Mouse (Mus musculus): ENCODE results near the gene Elmod2. TPM values are rescaled to one million over a fixed set of nuclear protein-coding genes. Genes with fewer than 3 reads are reported as not detected.
A peak's percentile ranks its signal among the peaks of the same experiment; 100 is the strongest.
"Not testable (repeated sequence)": the region's sequence is repeated elsewhere in the genome, so short reads cannot be mapped to it uniquely, and the experiment has no call there.

Gene Elmod2
- total and polyA plus RNA-seq, 2 experiments from 2014 or later: 12.9 to 22.8 TPM

- Histone ChIP-seq H3K27ac (ENCODE audit: low read depth, low read length) (no peak overlapping the region), H3K9ac (replicated peaks; ENCODE audit: low read length, poor library complexity, severe bottlenecking) (no peak overlapping the region), H3K27me3 (ENCODE audit: insufficient read depth, low read length) (no peaks in the 10 kb centered on the region), H3K4me1 (ENCODE audit: insufficient read depth, low read length) (no peaks in the 10 kb centered on the region), H3K4me2 (ENCODE audit: low read depth, low read length, poor library complexity, severe bottlenecking) (no peak overlapping the region), H3K36me3 (ENCODE audit: insufficient read depth, low read length) (peaks cover 30% of the 10 kb centered on the region), H3K4me3 (ENCODE audit: low read depth, low read length) (no peak overlapping the region), H3K9me3 (ENCODE audit: low read length) (no peaks in the 10 kb centered on the region)
- WGBS: 90% methylated on average over 2 of the region's 2 CpGs
- TF ChIP-seq CTCF (IDR thresholded peaks at IDR 0.05): peak; percentile 46; the same call in 1 of the 2 replicates
- ATAC-seq (ENCODE audit: low FRiP score) (no peak), DNase-seq (ENCODE audit: low spot score) (no peak)
Measured at GRCm38 (mm10) chr8:83323056-83323455, 9.2 kb downstream of the Elmod2 start.

GRCm38 (mm10) chr8:83322374-83322773 is 9.9 kb downstream of the Elmod2 start:
- Histone ChIP-seq H3K4me3 (ENCODE audit: low read depth, low read length) (no peak overlapping the region), H3K4me1 (ENCODE audit: insufficient read depth, low read length) (no peaks in the 10 kb centered on the region), H3K27ac (ENCODE audit: low read depth, low read length) (no peak overlapping the region), H3K9ac (replicated peaks; ENCODE audit: low read length, poor library complexity, severe bottlenecking) (no peak overlapping the region), H3K4me2 (ENCODE audit: low read depth, low read length, poor library complexity, severe bottlenecking) (no peak overlapping the region), H3K36me3 (ENCODE audit: insufficient read depth, low read length) (peaks cover 30% of the 10 kb centered on the region), H3K27me3 (ENCODE audit: insufficient read depth, low read length) (no peaks in the 10 kb centered on the region), H3K9me3 (ENCODE audit: low read length) (no peaks in the 10 kb centered on the region)
- no peak for TF ChIP-seq CTCF (IDR thresholded peaks at IDR 0.05)
- DNase-seq (ENCODE audit: low spot score): no peak
- 97% methylated on average over 6 of the region's 6 CpGs for WGBS
- no peak for ATAC-seq (ENCODE audit: low FRiP score)

- no peak overlapping the region for H3K9ac ChIP-seq (replicated peaks; ENCODE audit: low read length, poor library complexity, severe bottlenecking)
- H3K4me1 ChIP-seq (ENCODE audit: insufficient read depth, low read length): no peaks in the 10 kb centered on the region
- no peaks in the 10 kb centered on the region for H3K27me3 ChIP-seq (ENCODE audit: insufficient read depth, low read length)
- H3K9me3 ChIP-seq (ENCODE audit: low read length): no peaks in the 10 kb centered on the region
- ATAC-seq (ENCODE audit: low FRiP score) (no peak), DNase-seq (ENCODE audit: low spot score) (no peak)
- WGBS: 23% methylated on average over 3 of the region's 3 CpGs
- H3K4me3 ChIP-seq (ENCODE audit: low read depth, low read length): no peak overlapping the region
- H3K36me3 ChIP-seq (ENCODE audit: insufficient read depth, low read length): peaks cover 37% of the 10 kb centered on the region
- no peak overlapping the region for H3K27ac ChIP-seq (ENCODE audit: low read depth, low read length)
- TF ChIP-seq CTCF (IDR thresholded peaks at IDR 0.05): no peak
- H3K4me2 ChIP-seq (ENCODE audit: low read depth, low read length, poor library complexity, severe bottlenecking): no peak overlapping the region
Measured at GRCm38 (mm10) chr8:83320543-83320942, 11.7 kb downstream of the Elmod2 start.

GRCm38 (mm10) chr8:83315691-83316090 is 16.6 kb downstream of the Elmod2 start:
- DNase-seq (ENCODE audit: low spot score) (no peak), ATAC-seq (ENCODE audit: low FRiP score) (no peak)
- Histone ChIP-seq H3K36me3 (ENCODE audit: insufficient read depth, low read length) (peaks cover 25% of the 10 kb centered on the region), H3K27ac (ENCODE audit: low read depth, low read length) (no peak overlapping the region), H3K27me3 (ENCODE audit: insufficient read depth, low read length) (no peaks in the 10 kb centered on the region), H3K4me1 (ENCODE audit: insufficient read depth, low read length) (no peaks in the 10 kb centered on the region), H3K4me3 (ENCODE audit: low read depth, low read length) (no peak overlapping the region), H3K9me3 (ENCODE audit: low read length) (no peaks in the 10 kb centered on the region), H3K9ac (replicated peaks; ENCODE audit: low read length, poor library complexity, severe bottlenecking) (no peak overlapping the region), H3K4me2 (ENCODE audit: low read depth, low read length, poor library complexity, severe bottlenecking) (no peak overlapping the region)
- 79% methylated on average over 2 of the region's 2 CpGs for WGBS
- no peak for TF ChIP-seq CTCF (IDR thresholded peaks at IDR 0.05)

- H3K4me1 ChIP-seq (ENCODE audit: insufficient read depth, low read length); H3K4me3 ChIP-seq (ENCODE audit: low read depth, low read length); H3K27me3 ChIP-seq (ENCODE audit: insufficient read depth, low read length); DNase-seq (ENCODE audit: low spot score); ATAC-seq (ENCODE audit: low FRiP score); H3K9me3 ChIP-seq (ENCODE audit: low read length); H3K27ac ChIP-seq (ENCODE audit: low read depth, low read length); H3K4me2 ChIP-seq (ENCODE audit: low read depth, low read length, poor library complexity, severe bottlenecking); H3K9ac ChIP-seq (replicated peaks; ENCODE audit: low read length, poor library complexity, severe bottlenecking): not testable (repeated sequence)
- WGBS: 89% methylated on average over 4 of the region's 4 CpGs
- peaks cover 22% of the 10 kb centered on the region for H3K36me3 ChIP-seq (ENCODE audit: insufficient read depth, low read length)
Measured at GRCm38 (mm10) chr8:83315084-83315483, 17.2 kb downstream of the Elmod2 start.

- no peak overlapping the region for H3K4me2 ChIP-seq (ENCODE audit: low read depth, low read length, poor library complexity, severe bottlenecking)
- H3K27ac ChIP-seq (ENCODE audit: low read depth, low read length): no peak overlapping the region
- no peak overlapping the region for H3K9ac ChIP-seq (replicated peaks; ENCODE audit: low read length, poor library complexity, severe bottlenecking)
- H3K27me3 ChIP-seq (ENCODE audit: insufficient read depth, low read length): no peaks in the 10 kb centered on the region
- WGBS: 93% methylated on average over 6 of the region's 6 CpGs
- peaks cover 3% of the 10 kb centered on the region; the same call in 1 of the 2 replicates for H3K36me3 ChIP-seq (ENCODE audit: insufficient read depth, low read length)
- no peak overlapping the region for H3K4me3 ChIP-seq (ENCODE audit: low read depth, low read length)
- no peak for ATAC-seq (ENCODE audit: low FRiP score)
- no peaks in the 10 kb centered on the region for H3K9me3 ChIP-seq (ENCODE audit: low read length)
- H3K4me1 ChIP-seq (ENCODE audit: insufficient read depth, low read length): no peaks in the 10 kb centered on the region
- no peak for TF ChIP-seq CTCF (IDR thresholded peaks at IDR 0.05)
- no peak for DNase-seq (ENCODE audit: low spot score)
Measured at GRCm38 (mm10) chr8:83309836-83310235, 22.4 kb downstream of the Elmod2 start.

Data from midbrain, postnatal 0 days (tissue).